Mouse (Mus musculus): ENCODE data around the gene Gm49380. TPM values are rescaled to one million over a fixed set of nuclear protein-coding genes. Genes with fewer than 3 reads are reported as not detected.
A peak's percentile ranks its signal among the peaks of the same experiment; 100 is the strongest.

Gene Gm49380
- polyA plus RNA-seq, 1 experiment from 2014 or later: 0.12 TPM

- Histone ChIP-seq H3K4me2 (ENCODE audit: low read depth, low read length) (no peak overlapping the region), H3K4me1 (ENCODE audit: control insufficient read depth, insufficient read depth, low read length) (peaks cover 29% of the 10 kb centered on the region), H3K9ac (ENCODE audit: low read depth, low read length) (no peak overlapping the region), H3K27me3 (replicated peaks; ENCODE audit: control insufficient read depth, insufficient read depth, low read length) (no peaks in the 10 kb centered on the region), H3K4me3 (ENCODE audit: low read length) (no peak overlapping the region), H3K9me3 (ENCODE audit: control insufficient read depth, low read length) (no peaks in the 10 kb centered on the region), H3K36me3 (ENCODE audit: control insufficient read depth, insufficient read depth, low read length) (peaks cover 3% of the 10 kb centered on the region; the same call in 1 of the 2 replicates), H3K27ac (ENCODE audit: low read length) (no peak overlapping the region)
- 90% methylated on average over 7 of the region's 7 CpGs for WGBS
- no peak for ATAC-seq
Observed at GRCm38 (mm10) chr9:44104881-44105280, 8.4 kb downstream of the Gm49380 start.

GRCm38 (mm10) chr9:44101490-44101889 lies 11.8 kb downstream of the Gm49380 start, which contains the start of gene Mfrp:
TSS of gene Mfrp (plus strand) at chr9:44101729.
- Histone ChIP-seq H3K4me1 (ENCODE audit: control insufficient read depth, insufficient read depth, low read length) (no peaks in the 10 kb centered on the region), H3K9ac (ENCODE audit: low read depth, low read length) (no peak within 1 kb of the TSS), H3K4me2 (ENCODE audit: low read depth, low read length) (no peak within 1 kb of the TSS), H3K36me3 (ENCODE audit: control insufficient read depth, insufficient read depth, low read length) (no peaks in the 10 kb centered on the region; the same call in 1 of the 2 replicates), H3K4me3 (ENCODE audit: low read length) (no peak within 1 kb of the TSS), H3K27ac (ENCODE audit: low read length) (no peak within 1 kb of the TSS), H3K9me3 (ENCODE audit: control insufficient read depth, low read length) (no peaks in the 10 kb centered on the region), H3K27me3 (replicated peaks; ENCODE audit: control insufficient read depth, insufficient read depth, low read length) (no peaks in the 10 kb centered on the region)
- no peak for ATAC-seq
- 71% methylated on average over 9 of the region's 9 CpGs for WGBS

DNA sequence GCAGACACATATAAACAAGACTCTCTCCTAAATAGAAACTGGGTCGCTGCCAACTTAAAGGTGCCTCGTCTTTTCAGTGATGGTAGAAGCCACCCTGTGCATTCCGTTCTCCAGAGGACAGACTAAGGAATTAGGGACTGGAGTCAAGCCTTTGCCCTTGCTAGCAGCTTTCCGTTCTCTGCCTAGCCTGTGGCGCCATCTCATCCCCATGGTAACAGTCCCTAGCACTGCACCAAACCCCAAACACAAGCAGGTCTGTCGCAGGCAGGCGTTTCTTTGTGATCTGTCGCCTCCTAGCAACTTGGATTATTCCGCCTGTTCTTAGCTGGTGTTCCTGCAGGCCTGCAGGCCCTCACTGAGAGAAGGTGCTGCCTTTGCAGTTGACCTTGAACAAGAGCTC lies 16.8 kb downstream of the Gm49380 start:
- 36% methylated on average over 9 of the region's 9 CpGs for WGBS
- no peaks in the 10 kb centered on the region for H3K4me1 ChIP-seq (ENCODE audit: control insufficient read depth, insufficient read depth, low read length)
- ATAC-seq: no peak

GRCm38 (mm10) chr9:44095781-44096180 lies 17.5 kb downstream of the Gm49380 start:
- H3K36me3 ChIP-seq (ENCODE audit: control insufficient read depth, insufficient read depth, low read length): no peaks in the 10 kb centered on the region; the same call in none of the 2 replicates
- no peak overlapping the region for H3K4me2 ChIP-seq (ENCODE audit: low read depth, low read length)
- H3K27me3 ChIP-seq (replicated peaks; ENCODE audit: control insufficient read depth, insufficient read depth, low read length): no peaks in the 10 kb centered on the region
- H3K9ac ChIP-seq (ENCODE audit: low read depth, low read length): no peak overlapping the region
- H3K4me1 ChIP-seq (ENCODE audit: control insufficient read depth, insufficient read depth, low read length): no peaks in the 10 kb centered on the region
- no peak for ATAC-seq
- no peaks in the 10 kb centered on the region for H3K9me3 ChIP-seq (ENCODE audit: control insufficient read depth, low read length)
- H3K27ac ChIP-seq (ENCODE audit: low read length): no peak overlapping the region
- H3K4me3 ChIP-seq (ENCODE audit: low read length): no peak overlapping the region
- WGBS: 92% methylated on average over 9 of the region's 9 CpGs

More for the DNA sequence above, 16.8 kb downstream of the Gm49380 start:
- no peaks in the 10 kb centered on the region for H3K9me3 ChIP-seq (ENCODE audit: control insufficient read depth, low read length)
- no peak overlapping the region for H3K4me3 ChIP-seq (ENCODE audit: low read length)
- no peaks in the 10 kb centered on the region for H3K27me3 ChIP-seq (replicated peaks; ENCODE audit: control insufficient read depth, insufficient read depth, low read length)
- H3K9ac ChIP-seq (ENCODE audit: low read depth, low read length): no peak overlapping the region
- no peak overlapping the region for H3K4me2 ChIP-seq (ENCODE audit: low read depth, low read length)
- H3K36me3 ChIP-seq (ENCODE audit: control insufficient read depth, insufficient read depth, low read length): no peaks in the 10 kb centered on the region; the same call in none of the 2 replicates
- H3K27ac ChIP-seq (ENCODE audit: low read length): no peak overlapping the region

- Histone ChIP-seq H3K9ac (ENCODE audit: low read depth, low read length) (no peak overlapping the region), H3K4me3 (ENCODE audit: low read length) (no peak overlapping the region), H3K4me1 (ENCODE audit: control insufficient read depth, insufficient read depth, low read length) (no peaks in the 10 kb centered on the region), H3K4me2 (ENCODE audit: low read depth, low read length) (no peak overlapping the region), H3K9me3 (ENCODE audit: control insufficient read depth, low read length) (no peaks in the 10 kb centered on the region), H3K27me3 (replicated peaks; ENCODE audit: control insufficient read depth, insufficient read depth, low read length) (no peaks in the 10 kb centered on the region), H3K36me3 (ENCODE audit: control insufficient read depth, insufficient read depth, low read length) (no peaks in the 10 kb centered on the region; the same call in none of the 2 replicates), H3K27ac (ENCODE audit: low read length) (no peak overlapping the region)
- ATAC-seq: no peak
- WGBS: 95% methylated on average over 3 of the region's 3 CpGs
Observed at GRCm38 (mm10) chr9:44094737-44095136, 18.6 kb downstream of the Gm49380 start.

DNA sequence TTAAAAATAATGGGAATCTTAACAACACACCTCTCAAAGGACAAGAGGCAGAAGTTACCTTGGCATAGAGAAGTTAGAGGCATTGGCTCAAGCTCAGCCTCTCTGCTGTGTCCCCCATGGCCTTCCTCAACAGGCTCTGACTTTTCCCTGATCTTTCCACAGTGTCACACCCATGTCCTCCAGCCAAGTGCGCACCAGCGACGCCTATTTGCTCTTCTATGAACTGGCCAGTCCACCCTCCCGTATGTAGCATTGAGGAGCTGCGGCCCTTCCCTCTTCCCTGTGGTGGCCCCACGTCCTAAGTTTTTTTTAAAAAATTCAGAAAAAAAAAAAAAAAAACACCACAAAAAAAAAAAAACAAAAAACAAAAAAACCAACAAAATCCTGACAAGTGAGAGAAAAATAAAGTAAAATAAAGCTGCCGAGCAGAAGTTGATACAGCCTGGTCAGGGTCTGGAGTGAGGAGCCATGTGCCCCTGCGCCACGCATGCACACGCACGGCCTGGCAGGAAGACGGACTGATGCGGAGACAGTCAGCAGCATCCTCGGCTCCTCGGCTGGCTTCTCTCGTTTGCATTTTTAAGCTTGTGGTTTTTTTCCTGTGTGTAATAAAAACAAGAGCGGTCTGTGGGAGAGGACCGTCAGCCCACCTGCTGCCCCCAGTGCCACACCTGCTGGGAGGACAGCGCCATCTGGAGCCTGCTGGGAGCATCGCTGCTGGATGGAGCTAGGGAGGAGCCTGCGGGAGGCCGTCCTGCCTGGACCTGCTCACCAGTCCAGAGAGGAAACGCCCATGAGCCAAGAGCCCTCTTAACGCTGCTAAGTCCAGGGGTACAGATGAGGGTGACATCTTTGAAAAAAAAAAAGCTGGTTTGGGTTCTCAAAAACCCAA lies 19.4 kb downstream of the Gm49380 start:
- Histone ChIP-seq H3K27me3 (replicated peaks; ENCODE audit: control insufficient read depth, insufficient read depth, low read length) (no peaks in the 10 kb centered on the region), H3K9me3 (ENCODE audit: control insufficient read depth, low read length) (no peaks in the 10 kb centered on the region), H3K9ac (ENCODE audit: low read depth, low read length) (no peak overlapping the region), H3K4me2 (ENCODE audit: low read depth, low read length) (no peak overlapping the region), H3K4me3 (ENCODE audit: low read length) (no peak overlapping the region), H3K27ac (ENCODE audit: low read length) (no peak overlapping the region), H3K36me3 (ENCODE audit: control insufficient read depth, insufficient read depth, low read length) (no peaks in the 10 kb centered on the region; the same call in none of the 2 replicates), H3K4me1 (ENCODE audit: control insufficient read depth, insufficient read depth, low read length) (peaks cover 5% of the 10 kb centered on the region; the same call in 1 of the 2 replicates)
- peak; percentile 42 for ATAC-seq
- WGBS: 39% methylated on average over 24 of the region's 24 CpGs

- no peaks in the 10 kb centered on the region for H3K27me3 ChIP-seq (replicated peaks; ENCODE audit: control insufficient read depth, insufficient read depth, low read length)
- H3K36me3 ChIP-seq (ENCODE audit: control insufficient read depth, insufficient read depth, low read length): no peaks in the 10 kb centered on the region; the same call in none of the 2 replicates
- H3K9ac ChIP-seq (ENCODE audit: low read depth, low read length): no peak overlapping the region
- no peak overlapping the region for H3K4me2 ChIP-seq (ENCODE audit: low read depth, low read length)
- peaks cover 36% of the 10 kb centered on the region for H3K4me1 ChIP-seq (ENCODE audit: control insufficient read depth, insufficient read depth, low read length)
- peak overlapping the region; percentile 47 for H3K27ac ChIP-seq (ENCODE audit: low read length)
- no peak overlapping the region for H3K4me3 ChIP-seq (ENCODE audit: low read length)
- 54% methylated on average over 12 of the region's 12 CpGs for WGBS
- H3K9me3 ChIP-seq (ENCODE audit: control insufficient read depth, low read length): no peaks in the 10 kb centered on the region
- no peak for ATAC-seq
Observed at GRCm38 (mm10) chr9:44088877-44089608, 24.3 kb downstream of the Gm49380 start.

DNA sequence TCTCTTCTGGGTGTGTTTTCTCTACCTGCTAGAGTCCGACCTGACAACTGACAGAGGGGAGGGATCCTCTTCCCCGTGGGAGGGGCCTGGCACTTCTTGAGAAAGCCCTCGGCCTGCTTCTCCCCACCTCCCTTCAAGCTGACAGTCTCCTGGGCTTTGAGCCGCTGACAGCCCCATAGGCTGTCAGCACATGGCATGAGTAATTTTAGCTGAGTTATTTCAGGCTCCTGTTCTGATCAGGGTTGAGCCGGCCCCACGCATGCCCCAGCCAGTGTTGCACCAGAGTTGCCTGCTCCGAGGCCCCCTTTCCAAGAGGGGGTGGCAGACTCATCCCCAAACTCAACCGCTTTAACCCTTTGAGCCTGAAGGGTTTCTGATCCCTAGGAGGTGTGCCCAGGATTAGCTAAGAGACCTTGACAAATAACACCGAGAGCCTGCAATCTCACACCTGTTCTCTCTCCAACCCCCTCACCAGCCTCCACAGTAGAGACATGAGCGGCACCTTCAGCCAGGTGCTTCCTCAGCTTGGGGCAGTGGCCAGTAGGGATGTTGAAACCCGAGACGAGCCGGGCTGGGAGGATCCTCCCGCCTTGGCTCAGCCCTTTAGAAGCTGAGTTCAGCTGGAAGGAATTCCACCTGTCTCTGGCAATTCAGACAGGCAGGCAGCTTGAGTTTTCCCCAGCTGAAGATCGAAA lies 25.4 kb downstream of the Gm49380 start:
- Histone ChIP-seq H3K27ac (ENCODE audit: low read length) (peak overlapping the region; percentile 47; the same call in 1 of the 2 replicates), H3K4me2 (ENCODE audit: low read depth, low read length) (0 out of 2 replicates have a peak overlapping the region, but pooled peaks have one; percentile 27), H3K4me3 (ENCODE audit: low read length) (no peak overlapping the region), H3K27me3 (replicated peaks; ENCODE audit: control insufficient read depth, insufficient read depth, low read length) (no peaks in the 10 kb centered on the region), H3K4me1 (ENCODE audit: control insufficient read depth, insufficient read depth, low read length) (peaks cover 46% of the 10 kb centered on the region), H3K9ac (ENCODE audit: low read depth, low read length) (peak overlapping the region; percentile 35; the same call in 1 of the 2 replicates), H3K36me3 (ENCODE audit: control insufficient read depth, insufficient read depth, low read length) (no peaks in the 10 kb centered on the region; the same call in none of the 2 replicates), H3K9me3 (ENCODE audit: control insufficient read depth, low read length) (no peaks in the 10 kb centered on the region)
- WGBS: 7% methylated on average over 15 of the region's 15 CpGs
- ATAC-seq: peak; percentile 38

DNA sequence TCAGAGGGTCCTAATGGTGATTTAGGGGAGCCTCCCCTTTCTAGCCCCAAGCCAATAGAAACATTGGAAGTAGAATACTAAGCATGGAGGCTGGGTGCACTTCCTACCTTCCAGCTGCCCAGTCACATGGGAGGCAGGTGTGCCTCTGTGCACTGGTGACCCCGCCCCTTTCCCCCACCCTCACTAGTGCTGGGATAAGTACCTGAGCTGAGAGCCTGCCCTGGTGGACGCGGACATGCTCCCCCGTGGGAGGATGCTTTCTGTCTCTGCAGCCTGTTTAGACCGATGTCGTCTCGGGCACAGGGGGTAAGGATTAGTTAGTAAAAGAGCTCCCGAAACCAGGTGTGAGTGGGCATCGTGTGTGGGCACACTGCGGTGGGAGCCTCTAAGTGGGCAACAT lies 26.3 kb downstream of the Gm49380 start:
- no peaks in the 10 kb centered on the region; the same call in 1 of the 2 replicates for H3K36me3 ChIP-seq (ENCODE audit: control insufficient read depth, insufficient read depth, low read length)
- H3K9ac ChIP-seq (ENCODE audit: low read depth, low read length): no peak overlapping the region
- H3K27ac ChIP-seq (ENCODE audit: low read length): no peak overlapping the region
- no peak for ATAC-seq
- H3K4me1 ChIP-seq (ENCODE audit: control insufficient read depth, insufficient read depth, low read length): peaks cover 46% of the 10 kb centered on the region
- 54% methylated on average over 10 of the region's 10 CpGs for WGBS
- H3K4me2 ChIP-seq (ENCODE audit: low read depth, low read length): no peak overlapping the region
- H3K27me3 ChIP-seq (replicated peaks; ENCODE audit: control insufficient read depth, insufficient read depth, low read length): no peaks in the 10 kb centered on the region
- no peaks in the 10 kb centered on the region for H3K9me3 ChIP-seq (ENCODE audit: control insufficient read depth, low read length)
- H3K4me3 ChIP-seq (ENCODE audit: low read length): no peak overlapping the region

Data from intestine, embryonic 16.5 days (tissue).